Mouse (Mus musculus): ENCODE measurements around the gene Foxl1.
"Not testable (repeated sequence)": the region's sequence is repeated elsewhere in the genome, so short reads cannot be mapped to it uniquely, and the experiment has no call there.

The Foxl1 gene

DNA sequence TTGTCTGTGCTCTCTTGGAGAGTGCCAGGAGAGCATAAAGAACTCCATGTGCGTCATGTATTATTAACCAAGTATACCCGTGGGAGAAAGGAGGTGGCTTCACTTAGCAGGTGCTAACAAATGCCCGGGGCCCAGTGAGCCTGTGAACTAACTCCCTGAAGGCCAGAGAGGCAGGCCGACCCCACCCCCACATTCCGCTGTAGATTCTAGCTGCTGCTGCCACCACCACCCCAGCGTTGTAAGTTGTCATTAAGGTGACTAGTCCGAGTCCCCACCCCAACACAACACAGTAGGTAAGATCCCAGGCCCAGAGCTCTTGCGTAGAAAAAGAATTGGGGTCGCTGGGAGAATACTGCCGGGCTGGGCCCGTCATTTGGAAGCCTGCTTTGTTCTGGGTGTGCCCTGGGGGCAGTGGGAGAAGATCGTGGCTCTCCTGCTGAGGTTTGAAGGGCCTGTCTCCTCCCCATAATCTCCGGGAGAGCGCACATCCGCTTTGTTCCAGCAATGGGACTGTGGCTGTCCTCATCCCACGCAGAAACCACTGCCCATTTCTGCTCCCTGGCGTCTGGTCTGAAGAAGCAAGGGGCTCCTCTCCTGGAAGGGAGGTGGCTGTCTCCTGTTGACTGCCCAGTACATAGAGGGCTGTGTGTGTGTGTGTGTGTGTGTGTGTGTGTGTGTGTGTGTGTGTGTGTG is 3.0 kb upstream of the Foxl1 start:
- no peak for DNase-seq (ENCODE audit: low read depth in 2 of 2, low spot score in 2 of 2)

DNA sequence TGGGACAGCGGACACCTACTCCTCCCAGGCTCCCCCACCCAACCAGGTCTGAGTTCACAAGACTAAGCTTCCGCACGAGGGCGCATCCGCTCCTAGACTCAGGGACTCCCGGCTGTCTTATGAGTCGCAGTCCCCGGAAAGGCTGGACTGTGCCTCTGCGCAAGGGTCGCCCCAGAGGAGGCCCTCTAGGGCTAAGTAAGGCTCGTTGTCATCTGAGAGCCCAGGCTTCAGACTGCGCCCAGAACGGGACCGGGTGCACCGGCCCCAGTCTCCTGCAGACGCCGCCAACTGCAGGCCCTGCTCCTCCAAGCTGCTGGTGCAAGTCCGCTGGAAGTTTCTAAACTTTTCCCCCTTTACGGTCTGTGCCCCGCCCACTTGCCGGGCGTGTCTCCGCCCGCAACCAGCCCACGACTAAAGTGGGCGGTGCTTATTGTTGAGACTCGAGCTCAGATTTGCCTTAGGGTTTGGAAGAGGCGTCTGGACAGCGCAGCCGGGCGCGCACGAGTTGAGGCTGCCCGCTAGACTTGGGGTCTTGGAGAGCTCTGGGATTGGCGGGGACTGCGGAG is 2.3 kb upstream of the Foxl1 start:
- no peak for DNase-seq (ENCODE audit: low read depth in 2 of 2, low spot score in 2 of 2)

DNA sequence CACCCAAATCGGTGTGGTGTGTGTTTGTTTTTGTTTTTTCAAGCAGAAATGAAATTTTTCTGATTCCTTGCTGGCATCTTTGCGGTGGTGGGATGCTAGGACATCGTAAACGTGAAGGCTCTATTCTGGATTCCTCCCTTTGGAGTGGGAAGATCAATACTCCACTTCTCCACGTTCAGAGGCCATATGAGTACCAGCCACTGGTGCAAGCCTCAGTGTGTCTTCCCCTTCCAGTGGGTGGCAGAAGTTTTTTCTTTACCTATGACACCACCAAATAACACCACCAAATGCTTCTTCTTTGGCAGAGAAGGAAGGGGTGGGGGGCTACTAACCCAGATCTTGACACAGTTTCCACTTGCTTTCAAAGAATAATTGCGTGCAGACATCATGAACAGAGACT is 1.5 kb upstream of the Foxl1 start:
- DNase-seq (ENCODE audit: low read depth in 2 of 2, low spot score in 2 of 2): no peak

DNA sequence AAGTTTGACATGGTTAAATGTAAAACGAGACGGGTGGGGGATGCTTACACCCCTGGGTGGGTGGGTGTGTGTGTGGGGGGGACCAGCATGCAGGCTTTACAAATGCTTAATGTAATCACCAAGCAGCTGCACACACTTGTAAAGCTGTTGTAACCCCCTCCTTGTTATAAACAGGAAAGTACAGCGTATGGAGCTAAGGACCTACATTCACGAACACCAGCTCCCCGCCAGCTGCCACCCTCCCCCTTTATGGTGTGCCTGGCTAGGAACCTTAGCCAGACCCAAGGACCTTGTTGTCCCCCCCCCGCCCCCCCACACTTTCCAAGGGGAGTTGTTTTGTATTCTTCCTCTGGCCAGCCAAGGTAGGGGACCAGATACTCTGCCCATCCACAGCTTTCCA is 1.0 kb upstream of the Foxl1 start:
- no peak for DNase-seq (ENCODE audit: low read depth in 2 of 2, low spot score in 2 of 2)

DNA sequence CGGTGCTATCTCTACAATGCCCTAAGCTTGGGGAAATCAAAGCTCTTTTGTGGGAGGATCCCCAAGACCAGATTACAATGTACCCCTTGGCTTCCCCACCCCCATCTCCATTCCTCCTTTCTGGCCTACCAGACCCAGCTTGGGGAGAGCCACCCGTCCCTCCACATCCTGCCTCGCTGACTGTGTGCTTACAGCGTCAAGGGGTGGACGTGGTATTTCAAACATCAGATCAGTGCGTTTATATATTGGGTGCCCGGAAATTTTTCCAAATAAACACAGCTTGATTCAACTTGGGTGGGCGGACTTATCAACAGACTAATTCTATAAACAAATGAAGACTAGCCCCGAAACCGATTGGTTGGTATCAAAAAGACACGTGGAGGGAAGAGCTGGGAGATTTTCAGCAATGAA is 444 bp upstream of the Foxl1 start:
- no peak for DNase-seq (ENCODE audit: low read depth in 2 of 2, low spot score in 2 of 2)

DNA sequence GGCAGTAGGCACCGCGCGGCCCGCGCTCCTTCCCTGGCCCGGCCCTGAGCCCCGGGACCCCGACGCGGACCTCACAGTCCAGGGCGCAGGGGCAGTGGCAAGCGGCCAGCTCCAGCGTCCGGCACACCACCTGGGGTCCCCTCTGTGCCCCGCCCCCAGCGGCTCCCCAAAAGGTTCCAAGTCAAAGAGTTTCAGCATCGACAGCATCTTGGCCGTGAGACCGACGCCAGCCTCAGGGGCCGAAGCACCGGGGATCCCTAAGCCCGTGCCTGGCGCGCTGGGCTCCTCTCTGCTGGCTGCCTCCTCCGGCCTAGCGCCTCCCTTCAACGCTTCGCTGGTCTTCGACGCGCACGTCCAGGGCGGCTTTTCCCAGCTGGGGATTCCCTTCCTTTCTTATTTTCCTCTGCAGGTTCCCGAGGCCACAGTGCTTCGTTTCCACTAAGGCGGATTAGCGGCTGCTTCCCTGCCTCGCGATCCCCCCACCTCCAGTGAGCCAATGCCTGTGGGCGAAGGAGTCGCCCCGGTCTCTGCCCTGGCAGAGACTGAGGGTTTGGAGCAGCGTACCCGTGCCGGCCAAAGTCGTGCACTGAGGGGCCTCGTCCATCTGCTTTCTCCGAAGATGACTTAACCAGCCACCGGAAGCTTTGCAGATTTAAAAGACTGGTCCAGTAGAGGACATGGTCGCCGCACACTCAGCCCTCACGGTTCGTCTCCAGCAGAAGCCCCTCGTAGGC is 958 bp downstream of the Foxl1 start:
- no peak for DNase-seq (ENCODE audit: low read depth in 2 of 2, low spot score in 2 of 2)

DNA sequence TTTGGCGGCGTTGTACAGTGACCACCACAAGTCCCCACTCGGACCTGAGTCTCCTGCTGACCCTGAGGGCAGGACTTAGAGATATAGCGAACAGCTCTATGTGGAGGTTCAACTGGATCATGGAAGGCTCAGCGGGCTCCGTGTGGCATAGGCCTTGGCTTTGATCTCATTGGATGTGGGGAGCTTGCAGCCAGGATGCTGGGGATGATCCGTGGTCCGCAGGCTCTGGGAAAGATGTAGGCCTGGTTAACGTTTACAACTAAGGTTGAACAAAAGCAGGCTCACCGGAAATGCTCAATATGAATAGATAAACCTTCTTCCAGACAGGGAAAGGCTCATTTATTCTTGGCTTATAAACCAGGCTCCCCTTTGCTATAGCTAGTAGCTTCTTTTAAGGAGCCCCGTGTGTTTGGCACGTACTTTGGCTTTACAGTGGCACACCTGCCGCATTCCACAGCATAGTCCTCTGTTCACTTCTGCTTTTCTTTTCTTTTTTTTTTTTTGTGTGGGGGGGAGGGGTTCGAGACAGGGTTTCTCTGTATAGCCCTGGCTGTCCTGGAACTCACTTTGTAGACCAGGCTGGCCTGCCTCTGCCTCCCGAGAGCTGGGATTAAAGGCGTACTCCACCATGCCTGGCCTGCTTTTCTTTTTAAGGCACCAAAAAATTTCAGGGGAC is 1.7 kb downstream of the Foxl1 start:
- no peak for DNase-seq (ENCODE audit: low read depth in 2 of 2, low spot score in 2 of 2)

DNA sequence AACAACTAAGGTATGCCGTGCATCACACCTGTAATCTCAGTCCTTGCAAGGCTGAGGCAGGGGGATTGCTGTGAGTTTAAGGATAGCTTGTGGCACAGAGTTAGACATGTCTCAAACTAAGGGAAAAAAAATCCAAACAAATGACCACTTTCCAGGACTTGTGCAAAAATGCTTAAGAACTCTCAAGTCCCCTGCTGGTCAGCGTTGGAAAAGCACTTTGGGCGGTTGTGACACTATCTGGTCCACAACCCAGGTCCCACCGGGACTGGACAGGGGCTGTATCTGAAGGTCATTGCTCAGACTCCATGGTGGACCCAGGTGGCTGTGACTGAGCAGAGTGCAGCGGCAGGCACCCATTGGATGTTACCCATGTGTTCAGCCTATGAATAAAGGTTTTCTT is 2.8 kb downstream of the Foxl1 start:
- no peak for DNase-seq (ENCODE audit: low read depth in 2 of 2, low spot score in 2 of 2)

DNA sequence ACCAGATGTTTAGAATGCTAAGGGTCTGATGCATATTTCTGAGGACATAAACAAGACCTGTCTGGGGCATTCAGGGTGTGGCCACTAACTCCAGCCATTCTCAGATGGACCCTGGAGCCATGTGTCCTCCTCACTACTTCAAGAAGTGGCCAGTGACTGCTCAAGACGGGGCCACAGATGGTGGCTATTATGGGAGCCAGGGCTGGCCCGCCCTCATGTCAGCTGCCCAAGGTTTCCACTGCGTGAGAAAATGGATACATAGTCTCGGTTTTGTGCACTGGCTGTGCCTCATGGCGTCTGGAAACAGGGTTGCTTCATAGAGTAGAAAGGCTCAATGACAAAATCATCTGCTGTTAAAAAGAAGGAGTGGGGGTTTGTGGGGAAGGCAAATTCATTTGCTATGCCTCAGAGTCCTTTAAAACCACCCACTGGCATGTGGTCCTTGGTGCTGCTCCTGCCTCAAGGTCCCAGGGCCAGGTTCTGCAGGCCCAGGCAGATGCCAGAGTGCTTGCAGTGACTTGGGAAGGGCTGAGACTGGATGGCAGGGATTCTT is 5.3 kb downstream of the Foxl1 start:
- no peak for DNase-seq (ENCODE audit: low read depth in 2 of 2, low spot score in 2 of 2)

DNA sequence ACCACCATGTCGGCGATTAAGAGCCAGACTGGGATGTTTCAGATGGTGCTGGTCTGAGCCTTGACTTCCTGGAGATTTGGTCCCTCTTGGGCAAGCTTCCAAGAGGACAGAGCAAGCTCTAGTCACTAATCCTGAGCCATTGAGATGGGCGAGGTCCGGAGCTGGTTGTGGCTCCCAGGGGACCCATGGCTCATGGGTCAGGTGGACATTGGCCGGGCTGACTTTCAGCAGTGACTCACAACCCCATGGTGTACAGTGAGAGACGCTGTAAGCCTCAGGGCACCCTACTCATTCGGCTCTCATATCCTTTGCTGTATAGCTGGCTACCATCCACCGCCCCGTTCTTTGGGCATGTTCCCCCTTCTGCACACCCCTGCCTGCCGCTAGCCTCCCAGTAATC is 6.4 kb downstream of the Foxl1 start:
- DNase-seq (ENCODE audit: low read depth in 2 of 2, low spot score in 2 of 2): no peak

DNA sequence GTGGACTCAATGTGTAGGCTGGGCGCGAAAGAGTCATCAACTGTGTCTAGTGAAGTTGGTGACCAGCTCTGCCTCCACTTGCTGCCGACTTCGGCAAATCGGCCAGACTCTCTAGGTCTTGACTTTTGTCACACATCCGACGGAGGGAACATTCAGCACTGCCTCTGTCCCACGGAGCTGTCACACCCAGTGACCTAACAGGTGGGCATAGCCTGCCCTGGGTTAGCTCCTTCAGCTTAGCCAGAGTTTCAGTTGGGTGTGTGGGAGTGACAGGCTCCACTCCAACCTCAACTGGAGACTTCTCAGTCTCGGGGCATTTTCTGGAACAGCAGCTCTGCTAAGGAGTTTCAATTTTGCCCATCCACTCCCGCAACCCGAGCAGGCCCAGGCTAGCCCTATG is 6.8 kb downstream of the Foxl1 start:
- DNase-seq (ENCODE audit: low read depth in 2 of 2, low spot score in 2 of 2): no peak

DNA sequence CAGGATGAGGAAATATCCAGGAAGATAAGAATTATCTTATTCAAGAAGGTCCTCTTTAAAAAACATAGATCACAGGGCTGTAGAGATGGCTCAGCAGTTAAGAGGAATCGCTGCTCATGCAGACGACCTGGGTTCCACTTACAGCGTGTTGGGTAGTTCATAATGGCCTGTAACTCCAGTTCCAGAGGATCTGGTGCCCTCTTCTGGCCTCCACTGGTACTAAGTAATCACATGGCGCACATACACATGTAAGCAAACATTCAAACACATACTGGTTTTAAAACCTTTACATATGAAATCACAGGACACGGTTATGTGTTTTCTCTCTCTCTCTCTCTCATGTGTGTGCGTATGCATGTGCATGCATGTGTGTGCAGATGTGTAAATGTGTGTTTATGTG is 9.1 kb downstream of the Foxl1 start:
- no peak for DNase-seq (ENCODE audit: low read depth in 2 of 2, low spot score in 2 of 2)

DNA sequence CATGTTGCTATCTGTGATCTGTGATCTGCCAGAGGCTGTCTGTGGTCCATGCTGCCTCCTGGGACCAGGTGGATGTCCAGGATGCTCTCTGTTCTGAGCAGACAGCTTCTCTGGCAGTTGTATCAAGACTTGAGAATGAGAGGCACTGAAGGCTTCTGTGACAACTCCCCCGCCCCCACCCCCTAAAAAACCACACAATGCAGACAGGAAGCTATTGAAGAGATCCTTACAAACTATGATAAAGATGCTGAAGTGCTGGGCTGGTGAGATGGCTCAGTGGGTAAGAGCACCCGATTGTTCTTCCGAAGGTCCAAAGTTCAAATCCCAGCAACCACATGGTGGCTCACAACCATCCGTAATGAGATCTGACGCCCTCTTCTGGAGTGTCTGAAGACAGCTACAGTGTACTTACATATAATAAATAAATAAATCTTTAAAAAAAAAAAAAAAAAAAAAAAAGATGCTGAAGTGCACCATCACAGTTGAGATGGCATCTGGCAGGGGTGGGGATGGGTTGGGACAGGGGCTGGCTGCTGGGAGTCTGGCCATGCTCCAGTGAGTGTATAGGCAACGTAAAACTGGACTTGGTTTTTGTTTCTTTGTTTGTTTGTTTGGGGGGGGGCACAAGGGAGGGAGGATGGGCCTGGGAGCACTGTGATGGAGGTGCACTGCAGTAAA is 17.9 kb downstream of the Foxl1 start:
- not testable (repeated sequence) for DNase-seq (ENCODE audit: low read depth in 2 of 2, low spot score in 2 of 2)

DNA sequence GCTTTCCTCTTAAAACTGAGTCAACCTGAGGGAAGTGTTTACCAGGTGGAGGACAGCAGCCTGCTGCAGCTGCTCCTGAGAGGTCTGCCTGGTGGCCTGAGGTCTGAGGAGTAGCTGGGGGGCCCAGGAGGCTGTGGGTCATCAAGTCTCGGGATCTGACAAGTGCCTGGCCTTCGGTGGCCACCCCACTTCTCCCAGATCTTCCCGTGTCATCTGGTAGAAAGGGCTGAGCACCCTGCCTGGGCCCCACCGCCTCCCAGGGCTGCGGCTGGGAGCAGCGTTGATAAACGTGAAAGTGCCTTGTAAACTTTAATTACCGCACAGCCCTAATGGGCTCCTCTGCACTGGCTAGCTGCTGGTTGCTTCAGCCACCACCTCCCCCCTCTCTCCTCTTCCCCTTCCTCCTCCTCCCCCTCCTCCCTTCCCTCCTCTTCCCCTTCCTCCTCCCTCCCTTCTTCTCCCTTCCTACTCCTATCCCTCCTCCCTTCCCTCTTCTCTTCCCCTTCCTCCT is 20.9 kb downstream of the Foxl1 start:
- DNase-seq (ENCODE audit: low read depth in 2 of 2, low spot score in 2 of 2): no peak

DNA sequence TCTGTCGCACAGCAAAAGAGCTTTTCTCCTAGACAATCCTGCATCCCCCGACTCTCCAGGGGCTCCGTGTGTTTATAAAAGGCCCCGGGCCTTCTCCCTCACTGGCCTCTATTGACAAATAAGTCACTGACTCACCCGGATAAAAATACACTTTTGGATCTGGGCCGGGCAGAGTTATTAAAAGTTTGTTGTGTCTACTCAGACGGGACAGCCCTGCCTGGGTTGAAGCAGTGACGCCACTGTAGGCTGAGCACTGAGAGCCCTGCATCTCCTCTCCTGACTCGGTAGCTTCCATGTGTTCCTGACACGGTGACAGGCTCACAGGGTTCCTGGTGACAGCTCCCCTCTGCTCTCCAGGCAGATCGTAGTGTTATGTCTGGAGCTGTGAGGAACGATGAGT is 24.7 kb downstream of the Foxl1 start:
- DNase-seq (ENCODE audit: low read depth in 2 of 2, low spot score in 2 of 2): no peak

DNA sequence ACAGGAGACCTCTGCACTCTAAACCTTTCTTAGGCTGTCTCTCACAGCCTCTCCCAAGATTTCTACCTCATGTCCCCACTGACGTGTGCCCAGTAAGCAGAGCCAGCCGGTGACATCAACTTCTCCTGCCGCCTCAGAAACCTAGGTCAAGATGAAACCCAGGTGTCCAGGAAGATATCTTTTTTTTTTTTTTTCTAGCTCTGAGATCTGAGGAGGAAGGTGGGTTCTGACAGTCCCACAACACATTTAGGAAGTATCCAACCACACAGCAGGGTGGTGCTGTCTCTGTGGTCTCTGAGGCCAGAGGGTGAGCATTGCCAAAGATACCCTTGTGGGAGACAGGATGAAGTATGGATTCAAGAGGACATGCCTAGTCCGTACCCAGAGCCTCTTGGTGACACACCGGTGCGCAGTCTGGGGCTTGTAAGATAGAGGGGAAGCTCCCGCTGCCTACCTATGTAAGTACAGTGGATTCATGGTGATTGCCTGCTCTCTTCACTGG is 29.3 kb downstream of the Foxl1 start:
- no peak for DNase-seq (ENCODE audit: low read depth in 2 of 2, low spot score in 2 of 2)

DNA sequence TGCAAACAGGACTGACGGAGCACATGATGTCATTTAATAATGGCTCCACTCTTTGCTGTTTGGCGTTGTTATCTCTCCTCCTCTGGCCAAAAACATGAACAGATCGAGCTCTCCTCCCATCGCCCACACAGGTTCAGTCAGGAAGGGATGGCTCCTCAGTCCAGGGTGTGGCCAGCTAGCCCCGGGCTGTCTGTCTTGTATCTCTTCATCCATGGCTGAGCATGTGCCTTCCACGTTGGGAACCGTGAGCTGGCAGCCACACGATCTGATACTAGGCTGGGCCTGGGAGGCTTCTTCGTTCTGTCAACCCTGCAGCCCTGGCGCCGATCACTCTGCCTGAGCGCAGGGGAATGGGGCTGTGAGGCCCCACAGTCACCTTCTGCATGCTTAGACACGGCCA is 31.1 kb downstream of the Foxl1 start:
- DNase-seq (ENCODE audit: low read depth in 2 of 2, low spot score in 2 of 2): no peak

DNA sequence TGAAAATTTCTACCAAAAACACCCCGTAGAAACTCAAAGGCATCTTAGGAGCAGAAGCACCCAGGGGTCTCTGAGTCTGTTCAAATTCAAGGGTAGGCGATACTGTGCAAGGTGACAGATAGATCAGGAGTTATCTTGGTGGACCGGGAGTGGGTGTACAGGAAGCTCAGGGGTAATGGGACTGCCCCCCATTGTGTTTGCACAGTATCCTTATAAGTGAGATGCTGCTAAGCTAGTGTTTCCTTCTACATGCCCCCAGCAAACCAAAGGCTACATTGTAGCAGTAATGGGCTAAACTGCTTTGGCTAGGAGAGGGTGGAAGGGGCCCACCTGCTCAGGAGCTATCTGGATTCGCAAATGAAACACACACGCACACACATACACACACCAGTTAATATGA is 33.7 kb downstream of the Foxl1 start:
- no peak for DNase-seq (ENCODE audit: low read depth in 2 of 2, low spot score in 2 of 2)

DNA sequence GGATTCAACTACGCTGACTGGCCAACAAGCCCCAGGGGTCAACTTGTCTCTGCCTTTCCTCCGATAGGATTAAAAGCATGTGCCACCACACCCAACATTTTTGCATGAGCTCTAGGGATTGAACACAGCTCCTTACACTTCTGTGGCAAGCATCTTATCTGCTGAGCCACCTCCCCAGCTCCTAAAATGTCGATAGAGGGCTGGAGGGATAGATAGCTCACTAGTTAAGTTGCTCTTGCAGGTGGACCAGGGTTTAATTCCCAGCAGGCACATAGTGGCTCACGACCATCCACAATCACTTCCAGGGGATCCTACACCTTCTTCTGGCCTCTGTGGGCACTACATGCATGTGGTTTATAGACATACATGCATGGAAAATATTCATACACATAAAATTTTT is 34.7 kb downstream of the Foxl1 start:
- DNase-seq (ENCODE audit: low read depth in 2 of 2, low spot score in 2 of 2): no peak

DNA sequence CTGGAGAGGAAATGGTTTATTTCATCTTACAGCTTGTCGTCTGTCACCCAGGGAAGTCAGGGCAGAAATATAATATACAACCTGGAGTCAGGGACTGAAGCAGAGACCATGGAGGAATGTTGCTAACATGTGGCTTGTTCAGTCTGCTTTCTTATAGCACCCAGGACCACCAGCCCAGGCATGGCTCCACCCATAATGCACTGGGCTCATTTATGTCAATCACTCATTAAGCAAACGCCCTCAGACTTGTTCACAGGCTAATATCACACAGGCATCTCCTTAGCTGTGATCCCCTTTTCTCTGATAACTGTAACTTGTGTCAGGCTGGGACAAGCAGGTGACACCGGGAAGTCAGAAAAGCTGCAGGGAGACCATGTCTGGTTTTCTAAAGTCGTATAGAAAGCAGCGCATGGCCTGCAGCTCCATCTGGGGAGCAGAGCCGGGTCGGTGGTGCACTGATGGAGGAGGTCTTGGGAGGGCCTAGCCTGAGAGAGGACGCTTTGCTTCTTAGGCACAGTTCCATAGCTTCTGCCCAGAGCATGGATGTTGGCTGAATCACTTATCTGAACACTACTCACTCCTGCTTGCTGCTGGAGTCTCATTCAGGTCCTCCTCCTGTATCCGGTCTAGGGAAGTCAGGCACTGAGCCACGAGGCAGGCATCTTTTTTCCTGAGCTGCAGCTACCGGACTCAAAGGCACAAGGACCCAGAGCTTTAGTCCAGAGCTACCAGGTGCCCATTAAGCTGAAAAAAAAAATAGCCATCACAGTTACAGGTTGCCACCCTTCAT is 35.4 kb downstream of the Foxl1 start:
- no peak for DNase-seq (ENCODE audit: low read depth in 2 of 2, low spot score in 2 of 2)

Data from CD8-positive naive resting alpha-beta T cell, adult 2 months (primary cell).